ENCODE assay signal across 25 mouse cellular contexts in the genomic region with DNA sequence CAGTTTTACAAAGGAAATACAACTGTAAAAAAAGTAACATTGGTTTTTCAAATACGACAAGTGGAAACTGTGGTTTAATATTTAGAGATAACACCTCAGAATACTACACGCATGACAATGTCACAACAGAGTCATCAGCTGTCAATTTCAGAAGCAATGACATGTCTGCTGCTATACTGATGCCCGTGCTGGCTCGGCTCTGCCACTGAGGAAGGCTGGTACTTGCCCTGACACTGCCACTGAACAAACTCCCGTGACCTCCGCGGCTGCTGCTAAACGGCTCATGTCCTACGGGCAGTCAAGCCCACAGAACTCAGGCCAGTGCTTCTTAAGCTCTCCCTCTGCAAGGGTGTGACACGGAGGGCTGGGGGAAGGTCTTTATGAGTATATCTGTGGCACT. TPM values are rescaled to one million over a fixed set of nuclear protein-coding genes. Genes with fewer than 3 reads are reported as not detected.
DNase-seq lines count a peak whose midpoint lies in the region; ATAC-seq lines count a peak whose summit lies in the region.
"Had no signal": no experiment of that assay in that cellular context is flagged by ENCODE, and none has a peak within 500 bp of the region (broad histone marks: within the 10 kb centered on the region; RNA-seq: fewer than 3 reads in every experiment).

No protein-coding gene starts in this region.

- 0 out of 2 replicates have a peak, but pooled peaks have one; percentile 46 for ATAC-seq in kidney, embryonic 16.5 days (ENCODE audit: low FRiP score, low TSS enrichment)
- ATAC-seq in activated CD4-positive, CD25-positive, alpha-beta regulatory T cell, adult 4 months = peak; percentile 76

- no peak overlapping the region for H3K4me3 ChIP-seq in kidney, embryonic 16.5 days (ENCODE audit: low read length)
- H3K4me3 ChIP-seq in megakaryocyte, embryonic 14.5 days (replicated peaks) = peak overlapping the region; percentile 64
- H3K4me3 ChIP-seq: embryonic facial prominence, embryonic 10.5 days; embryonic facial prominence, embryonic 15.5 days; forebrain, embryonic 12.5 days; heart, embryonic 15.5 days; hindbrain, embryonic 13.5 days; liver, embryonic 15.5 days; neural tube, embryonic 13.5 days had no signal

- H3K27ac ChIP-seq in kidney, embryonic 16.5 days (ENCODE audit: low read length) = no peak overlapping the region
- H3K27ac ChIP-seq: embryonic facial prominence, embryonic 10.5 days; embryonic facial prominence, embryonic 15.5 days; forebrain, embryonic 12.5 days; heart, embryonic 15.5 days; hindbrain, embryonic 13.5 days; kidney, postnatal 0 days; liver, embryonic 15.5 days; neural tube, embryonic 13.5 days had no signal

- no peak for DNase-seq in kidney, adult 18-20 months
- peak; percentile 58 to 78 for DNase-seq in natural killer cell, adult 2 months (ENCODE audit: low spot score in 2 of 2)
- no peak for DNase-seq in layer of hippocampus, adult 9-10 months (ENCODE audit: low spot score)
- no peak for DNase-seq in gastrocnemius, postnatal 10 days
- DNase-seq in embryo, embryonic 9.5 days (ENCODE audit: extremely low spot score) = no peak
- DNase-seq: adrenal gland, postnatal 10 days; cerebellum, adult 11 months; cerebellum, adult 9-11 months; gastrocnemius, postnatal 14 days; kidney, adult 11 months; layer of hippocampus, adult 9-11 months; lung, embryonic 14.5 days; midbrain, embryonic 14.5 days had no signal

- H3K27me3 ChIP-seq in kidney, embryonic 16.5 days (ENCODE audit: insufficient read depth, low read length) = no peaks in the 10 kb centered on the region
- H3K27me3 ChIP-seq in megakaryocyte, embryonic 14.5 days (replicated peaks) = no peaks in the 10 kb centered on the region
- H3K27me3 ChIP-seq: CH12.LX; embryonic facial prominence, embryonic 15.5 days; forebrain, embryonic 12.5 days; heart, embryonic 15.5 days; hindbrain, embryonic 13.5 days; liver, embryonic 15.5 days; neural tube, embryonic 13.5 days had no signal

- no peaks in the 10 kb centered on the region for H3K36me3 ChIP-seq in kidney, embryonic 16.5 days (ENCODE audit: insufficient read depth, low read length)
- peaks cover 2% of the 10 kb centered on the region for H3K36me3 ChIP-seq in megakaryocyte, embryonic 14.5 days (replicated peaks; ENCODE audit: low read length)
- H3K36me3 ChIP-seq: embryonic facial prominence, embryonic 15.5 days; forebrain, embryonic 12.5 days; heart, embryonic 15.5 days; hindbrain, embryonic 13.5 days; liver, embryonic 15.5 days; neural tube, embryonic 13.5 days had no signal

- WGBS in kidney, embryonic 16.5 days = 66% methylated on average over 10 of the region's 10 CpGs

- no peaks in the 10 kb centered on the region for H3K9me3 ChIP-seq in kidney, embryonic 16.5 days (ENCODE audit: low read length)
- H3K9me3 ChIP-seq in megakaryocyte, embryonic 14.5 days = no peaks in the 10 kb centered on the region
- H3K9me3 ChIP-seq: embryonic facial prominence, embryonic 10.5 days; embryonic facial prominence, embryonic 15.5 days; forebrain, embryonic 12.5 days; heart, embryonic 15.5 days; hindbrain, embryonic 13.5 days; liver, embryonic 15.5 days; neural tube, embryonic 13.5 days had no signal

- no peak overlapping the region for H3K4me2 ChIP-seq in kidney, embryonic 16.5 days (replicated peaks; ENCODE audit: low read depth, low read length)
- H3K4me2 ChIP-seq: embryonic facial prominence, embryonic 15.5 days; forebrain, embryonic 12.5 days; heart, embryonic 15.5 days; hindbrain, embryonic 13.5 days; liver, embryonic 15.5 days; lung, embryonic 14.5 days; neural tube, embryonic 13.5 days had no signal

- peaks cover 17% of the 10 kb centered on the region for H3K4me1 ChIP-seq in kidney, embryonic 16.5 days (ENCODE audit: insufficient read depth, low read length)
- peaks cover 33% of the 10 kb centered on the region for H3K4me1 ChIP-seq in megakaryocyte, embryonic 14.5 days
- H3K4me1 ChIP-seq: liver, embryonic 15.5 days had no signal

- H3K9ac ChIP-seq in kidney, embryonic 16.5 days (replicated peaks; ENCODE audit: low read length) = no peak overlapping the region
- H3K9ac ChIP-seq: embryonic facial prominence, embryonic 15.5 days; forebrain, embryonic 12.5 days; heart, embryonic 15.5 days; hindbrain, embryonic 13.5 days; liver, embryonic 15.5 days; lung, embryonic 14.5 days; neural tube, embryonic 13.5 days had no signal

RNA-seq across cellular contexts. Expression of a gene that starts 18.1 kb away (rescaled TPM):
- 42.4 and 42.8 TPM in 2 replicates for polyA plus RNA-seq in kidney, embryonic 16.5 days (2015; fragmentation: Nextera tagmentation; extraction: Ambion mirVana)
- 10 to 100 TPM; 41.4 to 43.7 TPM for polyA plus RNA-seq in activated CD4-positive, CD25-positive, alpha-beta regulatory T cell, adult 4 months (2017; shearing (Covaris generic))
- 1.5 TPM in 1 of 2 replicates, not detected in the other for polyA plus RNA-seq in megakaryocyte, embryonic 14.5 days (2012; ENCODE audit: insufficient read depth, low replicate concordance)
- 10 to 100 TPM; 14.1 to 14.8 TPM for total RNA-seq in gastrocnemius, postnatal 10 days (2021)

RNA-seq across cellular contexts. Expression of a gene that starts 18.1 kb away (rescaled TPM):
- polyA plus RNA-seq in kidney, embryonic 16.5 days (2015; fragmentation: Nextera tagmentation; extraction: Ambion mirVana) = 13.3 and 18.4 TPM in 2 replicates
- 1 to 10 TPM in 1 of 2 experiments, under 1 TPM in 1; 0.76 to 2.6 TPM for polyA plus RNA-seq in activated CD4-positive, CD25-positive, alpha-beta regulatory T cell, adult 4 months (2017; shearing (Covaris generic))
- polyA plus RNA-seq in megakaryocyte, embryonic 14.5 days (2012; ENCODE audit: insufficient read depth, low replicate concordance) = 0.13 TPM in 1 of 2 replicates, not detected in the other
- total RNA-seq in gastrocnemius, postnatal 10 days (2021) = 10 to 100 TPM; 21.6 to 29.7 TPM

Comparison
In these comparisons a context has a peak if more than half of its experiments do, and no peak if none do; other contexts are left out.
1. DNase-seq: peak in natural killer cell, adult 2 months (2 of 2); none in kidney, adult 18-20 months (single experiment), layer of hippocampus, adult 9-10 months (single experiment), gastrocnemius, postnatal 10 days (single experiment) and embryo, embryonic 9.5 days (single experiment).
2. RNA of a gene that starts 18.1 kb away (polyA plus RNA-seq): 41.4 to 43.7 TPM in activated CD4-positive, CD25-positive, alpha-beta regulatory T cell, adult 4 months and 42.4 to 42.8 TPM in kidney, embryonic 16.5 days; 1.5 TPM in megakaryocyte, embryonic 14.5 days; every median in the first group is over 10 times any median in the second.